Comparison of ENCODE assay signal across 19 mouse cellular contexts in the genomic region with DNA sequence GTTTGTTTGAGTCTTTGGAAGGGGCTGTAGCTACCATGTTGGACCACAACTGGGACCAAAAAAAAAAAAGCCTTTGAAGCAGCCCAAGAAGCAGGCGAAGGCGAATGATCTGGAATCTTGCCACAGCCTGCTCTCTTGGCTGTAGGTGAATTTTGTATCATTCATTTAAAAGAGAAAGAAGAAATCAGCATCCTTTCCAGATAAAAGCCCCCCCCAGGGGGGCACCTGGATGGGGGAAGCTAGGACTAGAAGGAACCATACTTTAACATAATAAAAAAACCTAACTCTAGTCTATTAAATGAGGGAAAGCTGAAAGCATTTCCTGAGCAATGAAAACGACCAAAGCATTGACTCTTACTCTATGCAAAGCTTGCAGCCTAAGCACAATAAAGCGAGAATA. TPM values are rescaled to one million over a fixed set of nuclear protein-coding genes. Genes with fewer than 3 reads are reported as not detected.
"Had no signal": no experiment of that assay in that cellular context is flagged by ENCODE, and none has a peak within 500 bp of the region (broad histone marks: within the 10 kb centered on the region; RNA-seq: fewer than 3 reads in every experiment).

No protein-coding gene starts in this region.

- H3K4me2 ChIP-seq: lung, embryonic 15.5 days; midbrain, embryonic 11.5 days; midbrain, embryonic 13.5 days; midbrain, embryonic 15.5 days; neural tube, embryonic 12.5 days; stomach, embryonic 15.5 days had no signal

- DNase-seq: lung, adult 2 months; lung, postnatal 14 days; lung, postnatal 36 days; right cerebral cortex, postnatal 14 days; thymus, adult 2 months; thymus, postnatal 25 days; thymus, postnatal 4 days had no signal

- H3K9ac ChIP-seq: lung, embryonic 15.5 days; midbrain, embryonic 13.5 days; midbrain, embryonic 15.5 days; neural tube, embryonic 12.5 days; stomach, embryonic 15.5 days had no signal

- H3K36me3 ChIP-seq: lung, embryonic 15.5 days; midbrain, embryonic 13.5 days; midbrain, embryonic 15.5 days; neural tube, embryonic 12.5 days; stomach, embryonic 15.5 days had no signal

- ATAC-seq: lung, postnatal 0 days; midbrain, embryonic 13.5 days; midbrain, embryonic 15.5 days had no signal

- H3K4me1 ChIP-seq: lung, embryonic 15.5 days; megakaryocyte, embryonic 14.5 days; midbrain, embryonic 13.5 days; midbrain, embryonic 15.5 days; neural tube, embryonic 12.5 days; stomach, embryonic 15.5 days had no signal

- H3K27me3 ChIP-seq: lung, embryonic 15.5 days; midbrain, embryonic 13.5 days; midbrain, embryonic 15.5 days; neural tube, embryonic 12.5 days; stomach, embryonic 15.5 days had no signal

- H3K27ac ChIP-seq: lung, embryonic 15.5 days; macrophage; midbrain, embryonic 13.5 days; midbrain, embryonic 15.5 days; neural tube, embryonic 12.5 days; stomach, embryonic 15.5 days; stomach, postnatal 0 days had no signal

- H3K4me3 ChIP-seq: lung, embryonic 15.5 days; megakaryocyte, embryonic 14.5 days; midbrain, embryonic 13.5 days; midbrain, embryonic 15.5 days; neural tube, embryonic 12.5 days; stomach, embryonic 15.5 days had no signal

- H3K9me3 ChIP-seq: lung, embryonic 15.5 days; stomach, embryonic 15.5 days had no signal

RNA-seq across cellular contexts. Expression of gene Gpr135, which starts 20.1 kb away (rescaled TPM):
- total RNA-seq: monocyte, adult 5-6 weeks had no signal
- polyA plus RNA-seq: macrophage had no signal

RNA-seq across cellular contexts. Expression of gene L3hypdh, which starts 34.4 kb away (rescaled TPM):
- total RNA-seq: monocyte, adult 5-6 weeks; neutrophil, adult 5-6 weeks had no signal
